Mouse (Mus musculus) skeletal muscle tissue, adult 2 months (tissue): Measurements from ENCODE around the gene 4930513O06Rik.

ENCODE experiments used
- DNase-seq: peaks from one replicate; pipeline ENCODE4 v3.0.0-alpha.2; 2012; ENCODE audit warnings: low read depth, low spot score

Gene 4930513O06Rik

GRCm38 (mm10) chrX:139085943-139086342 lies at the start of gene 4930513O06Rik:
Gene 4930513O06Rik (plus strand): TSS chrX:139086243.
- DNase-seq, result no peak

- no peak for DNase-seq
Measured at GRCm38 (mm10) chrX:139037666-139038065, 48.4 kb upstream of the 4930513O06Rik start.

DNA sequence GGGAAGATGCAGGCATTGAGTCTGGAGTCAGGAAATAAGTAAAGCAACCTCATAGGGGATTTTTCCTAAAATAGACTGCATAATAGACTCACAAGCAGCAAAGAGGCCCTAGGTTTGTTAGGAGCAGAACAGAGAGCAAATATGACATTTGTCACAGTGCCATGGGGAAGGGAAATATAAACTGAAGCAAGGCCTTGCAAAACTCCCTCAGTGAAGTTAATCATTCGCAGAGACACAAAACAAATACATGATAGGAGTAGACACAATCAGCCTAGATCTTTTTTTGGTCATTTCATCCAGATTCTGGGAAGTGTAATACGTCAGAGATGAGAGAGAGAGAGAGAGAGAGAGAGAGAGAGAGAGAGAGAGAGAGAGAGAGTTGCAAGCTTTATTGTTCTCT lies 46.7 kb upstream of the 4930513O06Rik start:
- no peak for DNase-seq

DNA sequence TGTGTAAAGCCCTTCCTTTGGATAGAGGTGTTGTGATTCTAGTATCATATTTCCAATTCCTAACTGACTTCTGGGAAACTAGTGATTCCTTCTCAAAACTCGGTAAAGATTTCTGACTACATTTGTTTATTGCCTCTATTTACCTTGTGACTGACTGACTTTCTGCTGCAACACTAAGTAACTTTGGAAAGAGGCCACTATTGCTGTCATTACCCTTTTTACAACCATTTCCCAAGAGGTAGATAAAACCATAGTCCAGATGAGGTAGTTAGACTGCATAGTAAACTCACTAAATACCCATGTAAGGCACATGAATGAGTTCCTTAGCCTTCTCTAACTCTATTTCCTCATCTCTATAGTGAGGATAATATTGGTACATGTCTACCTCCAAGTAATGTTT lies 44.9 kb upstream of the 4930513O06Rik start:
- no peak for DNase-seq

- no peak for DNase-seq
Measured at GRCm38 (mm10) chrX:139051976-139052375, 34.1 kb upstream of the 4930513O06Rik start.

- no peak for DNase-seq
Measured at GRCm38 (mm10) chrX:139053149-139053548, 32.9 kb upstream of the 4930513O06Rik start.

DNA sequence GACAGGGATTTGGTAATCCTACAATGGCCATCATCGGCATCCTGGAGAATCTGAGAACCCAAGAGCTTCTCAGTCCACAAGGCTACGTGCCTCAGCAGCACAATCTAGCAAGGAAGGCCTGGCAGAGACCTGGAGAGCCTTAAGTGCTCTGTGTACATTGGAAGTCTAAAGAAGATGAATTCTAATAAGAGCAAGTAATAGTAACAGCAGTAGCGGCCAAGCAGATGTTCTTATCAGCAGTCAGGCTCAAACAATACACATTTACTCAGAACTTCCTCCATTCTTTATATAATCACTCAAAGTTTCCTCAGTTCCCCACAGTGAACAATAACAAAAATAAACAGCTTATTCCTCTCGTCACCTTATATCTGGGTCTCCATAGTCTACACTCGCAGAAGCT lies 22.0 kb upstream of the 4930513O06Rik start:
- DNase-seq, result no peak

GRCm38 (mm10) chrX:139078493-139078892 lies 7.5 kb upstream of the 4930513O06Rik start:
- DNase-seq, result no peak

DNA sequence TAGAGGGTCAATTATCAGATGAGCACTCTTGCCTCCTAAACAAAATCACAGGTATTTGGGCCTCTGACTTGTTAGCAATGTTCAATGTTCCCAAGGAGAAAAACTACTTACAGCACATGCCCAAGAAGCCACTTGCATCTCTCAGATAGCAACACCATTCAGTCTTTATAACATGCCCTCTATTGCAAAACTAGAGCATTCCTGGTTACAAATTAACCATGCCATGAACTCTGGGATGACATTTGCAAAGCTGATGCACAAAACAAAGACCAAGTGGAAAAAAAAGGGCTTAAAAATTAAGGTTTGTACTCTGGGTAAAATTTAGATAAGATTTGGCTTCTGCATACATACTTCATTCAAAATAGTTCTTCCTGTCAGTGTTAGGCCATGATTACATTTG lies 966 bp upstream of the 4930513O06Rik start, which contains the start of gene Serpina7:
Serpina7 (minus strand) TSS at position 160 of the 400 bp plus-strand sequence.
- no peak for DNase-seq

- DNase-seq, result no peak
Measured at GRCm38 (mm10) chrX:139097197-139097596, 11.2 kb downstream of the 4930513O06Rik start.

DNA sequence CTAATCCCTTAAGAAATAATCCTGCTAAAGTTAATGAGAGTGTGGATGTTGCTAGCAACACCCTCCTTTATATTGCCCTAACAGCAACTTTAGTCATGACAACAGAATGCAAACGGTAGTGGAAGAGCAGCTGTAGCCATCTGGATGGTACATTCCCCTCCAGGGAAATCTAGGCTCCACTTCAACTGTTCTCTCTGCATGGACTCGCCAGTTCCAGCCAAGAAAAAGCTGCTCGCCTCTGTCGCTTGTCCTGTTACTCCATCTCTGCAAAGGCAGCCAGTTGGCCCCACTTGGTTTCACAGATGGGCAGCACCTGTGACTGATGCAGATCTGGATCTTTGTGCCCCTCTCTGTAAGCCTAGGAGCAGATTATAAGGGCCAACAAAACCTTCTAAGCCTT lies 48.0 kb downstream of the 4930513O06Rik start:
- no peak for DNase-seq
